Mouse (Mus musculus) G1E (cell line): ENCODE data around the gene Ago4.

Experiments used
- CTCF ChIP-seq: IDR thresholded peaks from 2 replicates; pipeline ENCODE4 v1.5.1; 2012; ENCODE audit warnings: low read depth, low read length, inconsistent platforms, mixed read lengths
- GATA1 ChIP-seq: IDR thresholded peaks from 2 replicates; pipeline ENCODE4 v1.6.1; 2012; ENCODE audit warnings: borderline replicate concordance, low read length, inconsistent platforms, mixed read lengths
- GATA2 ChIP-seq: IDR thresholded peaks from 2 replicates; pipeline ENCODE4 v1.6.1; 2012; ENCODE audit warnings: low read depth, low read length, inconsistent platforms, borderline replicate concordance

- no peak for TF ChIP-seq CTCF
- TF ChIP-seq GATA2 = no peak
- TF ChIP-seq GATA1 = no peak
These were observed 22.3 kb downstream of the Ago4 start for GRCm38 (mm10) chr4:126511013-126511412.
